Mouse (Mus musculus): ENCODE measurements around the gene Fbxl12. TPM values are rescaled to one million over a fixed set of nuclear protein-coding genes. Genes with fewer than 3 reads are reported as not detected.
A peak's percentile ranks its signal among the peaks of the same experiment; 100 is the strongest.
"Not testable (repeated sequence)": the region's sequence is repeated elsewhere in the genome, so short reads cannot be mapped to it uniquely, and the experiment has no call there.

Gene Fbxl12
- total RNA-seq (2012; rRNA removed), result 13.0 and 14.5 TPM in 2 replicates

DNA sequence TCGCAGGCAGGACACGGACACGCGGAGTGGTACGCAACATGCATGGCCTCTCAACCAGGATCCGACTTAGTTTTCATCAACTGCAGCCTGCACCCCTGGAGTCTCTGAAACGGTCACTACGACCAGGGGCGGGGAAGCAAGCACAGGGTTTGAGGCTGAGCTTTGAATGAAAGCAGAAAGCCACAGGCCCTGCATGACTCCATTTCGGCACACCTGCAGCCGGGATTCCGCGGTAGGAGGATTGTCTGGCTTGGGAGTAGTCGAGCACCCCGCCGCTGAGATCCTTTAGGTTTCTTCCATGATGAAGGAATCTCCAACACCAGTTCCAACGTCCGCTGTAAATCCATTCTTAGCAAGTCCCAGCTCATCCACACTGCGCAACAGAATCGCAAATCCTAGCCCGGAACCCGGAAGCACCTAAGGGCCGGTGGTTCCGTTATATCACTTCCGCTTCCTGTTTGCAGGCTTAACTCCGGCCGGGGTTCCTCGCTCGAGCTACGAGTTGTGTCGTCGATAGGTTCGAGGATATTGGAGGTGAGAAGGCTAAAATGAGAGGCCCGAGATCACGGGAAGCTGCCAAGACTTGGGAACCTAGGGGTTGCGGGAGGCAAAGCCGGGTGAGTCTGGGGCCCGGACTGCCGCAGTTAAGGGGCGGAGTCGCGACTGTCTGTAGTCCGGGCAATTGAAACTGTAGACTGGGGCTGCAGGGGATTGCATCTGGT is at the start of gene Fbxl12:
TSS of gene Fbxl12 (minus strand) at position 408 of the 722 bp plus-strand sequence.
- H3K4me3 ChIP-seq (ENCODE audit: insufficient read depth in 1 of 2, low read depth in 1 of 2, low read length in 2 of 2, poor library complexity in 1 of 2, severe bottlenecking in 1 of 2), result peak within 1 kb of the TSS; percentile 85 to 98
- DNase-seq (ENCODE audit: low read depth, low spot score), result peak; percentile 57
- in situ Hi-C loops (cut with MboI; ENCODE audit: low sequenced_read_pairs in 2 of 2, unreplicated experiment in 2 of 2), result loop anchor here in 1 of 2 experiments (25.0 kb wide), 1 partner anchor 182 kb away; the partner anchor contains the start of gene Zfp26
- H3K36me3 ChIP-seq (ENCODE audit: control insufficient read depth, insufficient read depth, low read length, poor library complexity, severe bottlenecking), result peaks cover 2% of the 10 kb centered on the region; the same call in 1 of the 2 replicates
- peak within 1 kb of the TSS; percentile 83 for H3K9ac ChIP-seq (ENCODE audit: insufficient read depth, low read depth, low read length, poor library complexity, severe bottlenecking)
- TF ChIP-seq HCFC1 (IDR thresholded peaks at IDR 0.05; ENCODE audit: borderline replicate concordance, insufficient read depth, low read length) (peak; percentile 57; the same call in 1 of the 2 replicates), ZC3H11A (IDR thresholded peaks at IDR 0.05; ENCODE audit: borderline replicate concordance, low read depth, low read length) (no peak), ZNF384 (IDR thresholded peaks at IDR 0.05; ENCODE audit: low read depth, low read length) (no peak)
- H3K9me3 ChIP-seq (ENCODE audit: control insufficient read depth, insufficient read depth, low read depth, low read length), result no peaks in the 10 kb centered on the region
- 0 out of 2 replicates have a peak within 1 kb of the TSS, but pooled peaks have one; percentile 30 for H3K27ac ChIP-seq (ENCODE audit: insufficient read depth, low read depth, low read length, poor library complexity, severe bottlenecking)
- peaks cover 3 to 4% of the 10 kb centered on the region in 2 experiments; a peak in 1 of 4 replicates for H3K4me1 ChIP-seq (ENCODE audit: control insufficient read depth in 2 of 2, insufficient read depth in 2 of 2, low read length in 2 of 2, poor library complexity in 1 of 2)

DNA sequence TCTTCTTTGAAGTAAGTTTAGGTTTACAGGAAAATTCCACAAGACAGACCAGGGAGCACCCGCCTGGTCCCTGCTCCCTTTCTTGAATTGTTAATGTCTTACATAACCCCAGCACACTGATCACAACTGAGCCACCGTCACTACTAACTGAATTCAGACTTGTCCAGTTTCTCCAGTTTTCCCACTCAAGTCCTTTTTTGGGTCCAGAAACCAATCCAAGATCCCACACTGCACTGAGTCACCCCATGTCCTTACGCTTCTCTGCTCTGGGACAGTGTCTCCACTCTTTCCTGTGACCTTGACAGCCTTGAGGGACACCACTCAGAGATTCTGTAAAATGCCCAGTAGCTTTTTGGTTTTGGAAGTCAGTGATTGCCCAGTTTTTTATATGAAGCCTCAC is 48.3 kb upstream of the Fbxl12 start:
- Histone ChIP-seq H3K9ac (ENCODE audit: insufficient read depth, low read depth, low read length, poor library complexity, severe bottlenecking) (no peak overlapping the region), H3K4me1 (ENCODE audit: control insufficient read depth in 2 of 2, insufficient read depth in 2 of 2, low read length in 2 of 2, poor library complexity in 1 of 2) (peaks cover 0 to 3% of the 10 kb centered on the region in 2 experiments; a peak in 1 of 4 replicates), H3K36me3 (ENCODE audit: control insufficient read depth, insufficient read depth, low read length, poor library complexity, severe bottlenecking) (no peaks in the 10 kb centered on the region), H3K4me3 (ENCODE audit: insufficient read depth in 1 of 2, low read depth in 1 of 2, low read length in 2 of 2, poor library complexity in 1 of 2, severe bottlenecking in 1 of 2) (no peak overlapping the region), H3K27ac (ENCODE audit: insufficient read depth, low read depth, low read length, poor library complexity, severe bottlenecking) (no peak overlapping the region), H3K9me3 (ENCODE audit: control insufficient read depth, insufficient read depth, low read depth, low read length) (no peaks in the 10 kb centered on the region)
- DNase-seq (ENCODE audit: low read depth, low spot score), result no peak
- TF ChIP-seq HCFC1 (IDR thresholded peaks at IDR 0.05; ENCODE audit: borderline replicate concordance, insufficient read depth, low read length) (no peak), ZC3H11A (IDR thresholded peaks at IDR 0.05; ENCODE audit: borderline replicate concordance, low read depth, low read length) (no peak), ZNF384 (IDR thresholded peaks at IDR 0.05; ENCODE audit: low read depth, low read length) (no peak), MAFK (IDR thresholded peaks at IDR 0.05; ENCODE audit: insufficient read depth, low read depth, low read length) (no peak), CHD2 (IDR thresholded peaks at IDR 0.05; ENCODE audit: low read depth, low read length) (no peak)
- in situ Hi-C loops (cut with MboI; ENCODE audit: low sequenced_read_pairs in 2 of 2, unreplicated experiment in 2 of 2), result no loop called here

DNA sequence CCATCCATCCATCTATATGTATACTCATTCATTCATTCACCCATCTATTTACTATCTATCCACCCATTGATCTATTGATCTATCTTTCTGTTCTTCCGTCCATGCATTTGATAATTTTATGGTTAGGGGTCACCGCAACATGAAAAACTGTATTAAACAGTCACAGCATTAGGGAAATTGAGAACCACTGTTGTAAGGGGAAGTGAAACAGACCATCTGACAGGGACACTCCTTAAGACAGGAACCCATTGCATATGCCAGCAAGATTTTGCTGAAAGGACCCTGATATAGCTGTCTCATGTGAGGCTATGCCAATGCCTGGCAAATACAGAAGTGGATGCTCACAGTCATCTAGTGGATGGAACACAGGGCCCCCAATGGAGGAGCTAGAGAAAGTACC is 45.9 kb upstream of the Fbxl12 start:
- H3K36me3 ChIP-seq (ENCODE audit: control insufficient read depth, insufficient read depth, low read length, poor library complexity, severe bottlenecking); H3K4me1 ChIP-seq (ENCODE audit: control insufficient read depth in 2 of 2, insufficient read depth in 2 of 2, low read length in 2 of 2, poor library complexity in 1 of 2); H3K27ac ChIP-seq (ENCODE audit: insufficient read depth, low read depth, low read length, poor library complexity, severe bottlenecking); DNase-seq (ENCODE audit: low read depth, low spot score); H3K9ac ChIP-seq (ENCODE audit: insufficient read depth, low read depth, low read length, poor library complexity, severe bottlenecking); H3K9me3 ChIP-seq (ENCODE audit: control insufficient read depth, insufficient read depth, low read depth, low read length); H3K4me3 ChIP-seq (ENCODE audit: insufficient read depth in 1 of 2, low read depth in 1 of 2, low read length in 2 of 2, poor library complexity in 1 of 2, severe bottlenecking in 1 of 2); in situ Hi-C loops (cut with MboI; ENCODE audit: low sequenced_read_pairs in 2 of 2, unreplicated experiment in 2 of 2): not testable (repeated sequence)

DNA sequence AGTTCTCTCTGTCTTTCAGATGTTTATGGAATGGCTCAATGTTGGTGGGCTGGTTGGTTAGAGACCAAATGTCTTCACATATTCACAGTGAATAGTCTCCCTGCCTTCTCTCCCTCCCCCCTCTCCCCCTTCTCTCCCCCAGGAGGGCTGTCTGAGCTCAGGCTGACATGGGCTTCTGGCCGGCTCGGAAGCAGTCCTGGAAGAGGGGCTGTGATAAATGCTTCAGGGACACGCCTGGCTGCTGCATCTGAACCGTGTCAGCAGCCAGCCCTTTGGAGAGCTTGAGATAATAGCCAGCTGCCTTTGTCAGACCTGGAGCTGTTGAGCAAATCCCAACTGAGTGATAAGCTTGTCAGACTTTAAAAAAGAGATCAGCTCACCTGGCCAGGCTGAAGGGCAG is 45.3 kb upstream of the Fbxl12 start:
- DNase-seq (ENCODE audit: low read depth, low spot score), result no peak
- TF ChIP-seq ZC3H11A (IDR thresholded peaks at IDR 0.05; ENCODE audit: borderline replicate concordance, low read depth, low read length) (no peak), HCFC1 (IDR thresholded peaks at IDR 0.05; ENCODE audit: borderline replicate concordance, insufficient read depth, low read length) (no peak), ZNF384 (IDR thresholded peaks at IDR 0.05; ENCODE audit: low read depth, low read length) (no peak), CHD2 (IDR thresholded peaks at IDR 0.05; ENCODE audit: low read depth, low read length) (no peak), MAFK (IDR thresholded peaks at IDR 0.05; ENCODE audit: insufficient read depth, low read depth, low read length) (no peak)
- H3K27ac ChIP-seq (ENCODE audit: insufficient read depth, low read depth, low read length, poor library complexity, severe bottlenecking), result no peak overlapping the region
- in situ Hi-C loops (cut with MboI; ENCODE audit: low sequenced_read_pairs in 2 of 2, unreplicated experiment in 2 of 2), result no loop called here
- H3K9me3 ChIP-seq (ENCODE audit: control insufficient read depth, insufficient read depth, low read depth, low read length), result no peaks in the 10 kb centered on the region
- H3K9ac ChIP-seq (ENCODE audit: insufficient read depth, low read depth, low read length, poor library complexity, severe bottlenecking), result no peak overlapping the region
- H3K4me1 ChIP-seq (ENCODE audit: control insufficient read depth in 2 of 2, insufficient read depth in 2 of 2, low read length in 2 of 2, poor library complexity in 1 of 2), result peaks cover 0 to 5% of the 10 kb centered on the region in 2 experiments; a peak in 1 of 4 replicates
- no peaks in the 10 kb centered on the region for H3K36me3 ChIP-seq (ENCODE audit: control insufficient read depth, insufficient read depth, low read length, poor library complexity, severe bottlenecking)
- H3K4me3 ChIP-seq (ENCODE audit: insufficient read depth in 1 of 2, low read depth in 1 of 2, low read length in 2 of 2, poor library complexity in 1 of 2, severe bottlenecking in 1 of 2), result no peak overlapping the region

DNA sequence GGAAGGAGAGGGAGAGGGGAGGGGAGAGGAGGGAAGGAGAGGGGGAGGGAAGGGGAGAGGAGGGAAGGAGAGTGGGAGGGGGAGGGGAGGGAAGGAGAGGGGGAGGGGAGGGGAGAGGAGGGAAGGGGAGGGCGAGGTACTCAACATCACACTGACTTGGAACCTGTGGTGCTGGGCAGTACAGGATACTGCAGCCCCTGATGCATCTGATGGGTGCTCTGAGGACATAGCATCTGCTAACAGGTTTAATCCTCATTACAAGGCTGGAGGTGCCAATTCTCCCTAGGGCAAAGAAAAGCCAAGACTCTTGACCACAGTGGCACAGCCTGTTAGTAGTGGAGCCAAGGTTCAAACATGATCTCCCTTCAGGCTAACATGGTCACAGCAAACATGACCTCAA is 44.8 kb upstream of the Fbxl12 start:
- Histone ChIP-seq H3K27ac (ENCODE audit: insufficient read depth, low read depth, low read length, poor library complexity, severe bottlenecking) (no peak overlapping the region), H3K9ac (ENCODE audit: insufficient read depth, low read depth, low read length, poor library complexity, severe bottlenecking) (no peak overlapping the region), H3K36me3 (ENCODE audit: control insufficient read depth, insufficient read depth, low read length, poor library complexity, severe bottlenecking) (no peaks in the 10 kb centered on the region), H3K4me1 (ENCODE audit: control insufficient read depth in 2 of 2, insufficient read depth in 2 of 2, low read length in 2 of 2, poor library complexity in 1 of 2) (peaks cover 0 to 5% of the 10 kb centered on the region in 2 experiments; a peak in 1 of 4 replicates), H3K4me3 (ENCODE audit: insufficient read depth in 1 of 2, low read depth in 1 of 2, low read length in 2 of 2, poor library complexity in 1 of 2, severe bottlenecking in 1 of 2) (no peak overlapping the region), H3K9me3 (ENCODE audit: control insufficient read depth, insufficient read depth, low read depth, low read length) (no peaks in the 10 kb centered on the region)
- no peak for DNase-seq (ENCODE audit: low read depth, low spot score)
- TF ChIP-seq HCFC1 (IDR thresholded peaks at IDR 0.05; ENCODE audit: borderline replicate concordance, insufficient read depth, low read length) (no peak), CHD2 (IDR thresholded peaks at IDR 0.05; ENCODE audit: low read depth, low read length) (no peak), ZC3H11A (IDR thresholded peaks at IDR 0.05; ENCODE audit: borderline replicate concordance, low read depth, low read length) (no peak)
- in situ Hi-C loops (cut with MboI; ENCODE audit: low sequenced_read_pairs in 2 of 2, unreplicated experiment in 2 of 2), result no loop called here

Data from ES-E14 (cell line).